Mouse (Mus musculus) ovary, adult 18-20 months (tissue): ENCODE measurements around the gene Bcl11a.

Experiments used
- DNase-seq: peaks from one replicate; pipeline ENCODE4 v3.0.0; 2022; ENCODE audit warnings: low spot score, mixed read lengths

The Bcl11a gene

DNA sequence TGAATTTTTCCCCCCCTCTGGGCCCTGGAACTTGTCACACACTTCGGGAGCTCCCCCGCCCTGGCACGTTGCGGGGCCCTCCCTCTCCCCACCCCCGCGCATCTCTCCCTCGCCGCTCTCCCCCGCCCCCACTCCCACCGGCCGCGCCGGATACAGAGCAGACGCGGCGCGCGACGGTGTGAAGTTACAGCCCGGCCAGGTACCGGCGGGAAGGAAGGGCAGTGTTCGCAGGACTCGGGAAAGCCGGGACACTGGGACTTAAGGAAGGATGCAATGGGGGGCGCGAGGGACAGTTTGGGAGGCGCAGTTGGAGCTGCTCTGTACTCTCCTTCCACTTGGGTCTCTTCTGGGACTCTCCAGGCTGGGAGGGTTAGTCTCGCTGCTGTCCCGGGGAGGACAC, 2.7 kb downstream of the Bcl11a start:
- DNase-seq, result no peak

DNA sequence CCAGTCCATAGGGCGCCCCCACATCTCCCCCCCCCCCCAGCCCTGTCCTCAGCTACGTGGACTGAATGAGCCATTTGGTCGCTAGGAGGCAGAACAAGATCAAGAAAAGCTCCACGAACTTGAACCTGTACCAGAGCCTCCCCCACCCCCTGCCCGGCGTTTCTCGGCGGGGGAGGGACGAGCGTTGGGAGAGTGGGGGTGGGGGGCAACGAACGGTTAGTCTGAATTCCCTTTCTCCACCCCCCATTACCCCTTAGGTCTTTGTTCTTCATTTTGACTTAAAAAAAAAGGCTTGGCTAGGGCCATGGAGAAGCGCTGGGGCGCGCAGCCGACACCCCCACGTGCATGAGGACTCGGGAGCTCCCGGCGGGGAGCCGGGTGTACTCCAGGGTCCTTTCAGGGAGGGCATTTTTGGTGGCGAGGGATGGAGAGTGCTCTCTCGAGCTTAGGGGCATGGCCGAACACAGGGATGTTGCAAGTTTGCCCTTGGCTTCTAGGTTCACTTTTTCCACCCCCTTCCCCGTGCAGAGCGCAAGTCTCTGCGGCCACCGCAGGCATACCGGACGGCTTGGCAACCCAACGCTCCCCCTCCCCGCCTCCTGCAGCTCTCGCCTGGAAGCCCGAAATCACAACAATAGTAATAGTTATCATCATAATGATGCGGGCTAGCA, 3.3 kb downstream of the Bcl11a start:
- DNase-seq, result peak; percentile 38

DNA sequence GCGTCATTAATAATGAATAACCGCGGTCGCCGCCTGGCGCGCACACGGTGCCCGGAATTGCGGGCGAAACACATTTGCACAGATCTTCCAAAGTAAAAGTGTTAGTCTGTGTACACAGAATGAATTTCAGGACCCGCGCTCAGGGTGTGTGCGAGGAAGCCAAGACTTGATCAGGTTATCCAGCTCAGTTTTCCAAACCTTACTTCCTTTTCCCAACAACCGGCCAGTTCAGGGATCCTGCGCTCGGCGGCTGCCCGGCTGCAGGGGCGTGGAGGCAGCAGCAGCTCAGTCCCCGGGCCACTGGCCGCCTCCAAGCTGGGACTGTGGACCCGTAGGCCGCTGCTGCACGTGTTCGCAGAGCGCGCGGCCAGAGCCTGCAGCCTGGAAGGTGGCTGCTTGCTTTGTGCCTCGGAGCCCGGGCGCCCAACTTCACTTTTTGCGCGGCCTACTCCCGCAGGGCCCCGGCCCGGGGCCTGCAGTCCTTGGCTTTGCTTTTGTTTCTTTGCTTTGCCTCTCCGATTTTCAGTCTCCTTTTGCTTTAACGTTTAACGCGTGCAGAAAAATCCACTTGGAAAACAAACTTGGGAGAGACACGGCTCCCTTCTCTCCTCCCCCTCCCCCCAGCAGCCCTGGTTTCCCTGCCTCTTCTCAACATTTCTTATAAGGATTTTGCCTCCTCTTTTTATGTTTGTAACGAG, 4.0 kb downstream of the Bcl11a start:
- no peak for DNase-seq

DNA sequence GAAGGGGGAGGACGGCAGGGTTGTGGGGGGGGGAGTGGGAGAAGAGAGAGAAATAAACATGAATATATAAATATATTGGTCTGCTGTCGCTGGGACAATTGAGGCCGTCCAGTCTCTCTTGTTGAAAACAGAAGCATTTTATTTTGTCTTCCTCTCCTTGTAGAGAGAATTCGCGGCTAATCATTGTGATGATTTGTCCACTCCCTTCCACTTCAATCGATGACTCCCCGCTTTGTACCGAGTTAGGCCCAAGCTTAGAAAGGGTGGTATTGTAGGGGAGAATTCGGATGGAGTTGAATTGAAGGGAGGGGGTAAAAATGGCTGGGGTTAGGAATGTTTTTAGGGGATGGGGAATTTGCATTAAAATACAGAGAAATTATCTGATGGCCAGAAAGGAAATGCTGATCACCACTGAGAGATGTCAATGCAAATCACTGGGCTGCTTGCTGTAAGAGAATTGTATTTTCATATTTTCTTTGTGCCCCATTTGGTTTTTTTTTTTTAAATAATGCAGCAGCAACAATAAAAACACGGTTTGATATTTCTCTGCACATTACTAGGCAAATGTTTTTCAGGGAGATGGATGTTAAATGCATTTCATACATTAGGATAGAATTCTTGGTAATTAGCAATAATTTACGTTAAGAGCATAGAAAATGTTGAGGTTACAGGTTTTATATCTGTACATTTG, 4.7 kb downstream of the Bcl11a start:
- DNase-seq, result no peak

DNA sequence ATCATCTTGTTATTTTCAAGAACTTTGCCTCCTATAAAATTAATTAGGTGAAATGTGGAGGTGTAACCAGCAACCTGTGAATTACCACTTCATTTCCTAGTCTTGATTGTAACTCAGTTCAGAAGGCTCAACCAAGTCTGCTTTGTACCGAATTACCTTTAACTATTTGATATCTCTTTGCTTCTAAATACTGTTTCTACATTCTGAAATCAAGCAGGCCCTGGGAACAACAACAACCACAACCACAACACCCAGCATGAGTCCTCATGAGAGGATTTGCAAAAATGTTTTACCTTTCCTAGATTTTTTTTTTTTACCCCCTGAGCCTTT, 5.2 kb downstream of the Bcl11a start:
- DNase-seq, result no peak

DNA sequence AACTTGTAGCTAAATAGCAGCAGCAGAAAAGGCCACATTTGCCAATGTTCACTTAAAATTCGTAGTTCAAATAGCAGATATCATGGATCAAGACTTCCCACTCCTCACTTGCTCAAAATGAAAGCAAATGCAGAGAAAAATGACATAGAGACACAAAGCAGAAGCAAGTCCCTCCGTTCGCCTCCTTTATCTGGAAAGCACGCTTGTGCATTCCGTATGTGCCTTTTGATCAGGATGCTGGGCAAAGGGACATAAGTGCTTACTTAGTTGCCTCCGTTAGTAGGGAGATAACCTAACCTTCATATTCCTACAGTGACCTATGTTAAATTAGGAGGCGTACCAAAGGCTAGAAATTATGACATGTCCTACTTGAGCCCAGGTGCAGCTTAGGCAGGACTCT, 5.6 kb downstream of the Bcl11a start:
- DNase-seq, result no peak

DNA sequence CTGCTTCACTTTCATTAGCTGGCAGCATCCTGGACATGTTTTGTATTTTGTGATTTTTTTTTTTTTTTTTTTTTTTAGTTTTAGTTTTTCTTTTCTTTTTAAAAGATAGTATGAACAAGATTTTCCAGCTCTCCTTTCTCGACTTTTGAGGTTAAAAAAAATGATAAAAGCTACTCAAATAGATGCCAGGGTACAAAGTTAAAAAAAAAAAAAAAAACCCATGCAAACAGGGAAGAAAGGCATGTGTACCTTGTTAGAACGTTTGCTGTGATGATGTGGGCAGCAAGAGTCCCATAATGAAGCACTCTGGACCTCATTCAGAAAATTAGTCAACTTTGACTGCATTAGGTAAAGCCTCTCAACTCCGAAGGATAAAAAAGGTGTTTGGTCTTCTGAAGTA, 6.2 kb downstream of the Bcl11a start:
- no peak for DNase-seq

DNA sequence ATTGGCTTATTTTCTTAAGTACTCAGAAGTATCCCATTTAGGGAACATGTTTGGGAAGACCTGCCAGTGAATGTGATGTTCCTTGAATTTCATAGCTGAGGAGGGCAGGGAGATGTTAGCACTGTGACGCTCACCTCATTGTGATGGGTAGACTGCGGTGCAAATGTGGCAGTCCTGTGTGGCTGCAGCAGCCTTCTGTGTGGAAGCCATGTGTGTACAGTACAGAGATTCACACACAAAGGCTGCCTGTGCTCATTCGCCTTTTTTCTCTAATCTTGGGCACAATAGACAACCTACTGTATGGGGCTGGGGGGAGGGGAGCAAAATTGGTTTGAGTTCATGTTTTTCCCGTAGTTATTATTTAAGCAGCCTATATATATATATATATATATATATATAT, 6.7 kb downstream of the Bcl11a start:
- DNase-seq, result no peak

DNA sequence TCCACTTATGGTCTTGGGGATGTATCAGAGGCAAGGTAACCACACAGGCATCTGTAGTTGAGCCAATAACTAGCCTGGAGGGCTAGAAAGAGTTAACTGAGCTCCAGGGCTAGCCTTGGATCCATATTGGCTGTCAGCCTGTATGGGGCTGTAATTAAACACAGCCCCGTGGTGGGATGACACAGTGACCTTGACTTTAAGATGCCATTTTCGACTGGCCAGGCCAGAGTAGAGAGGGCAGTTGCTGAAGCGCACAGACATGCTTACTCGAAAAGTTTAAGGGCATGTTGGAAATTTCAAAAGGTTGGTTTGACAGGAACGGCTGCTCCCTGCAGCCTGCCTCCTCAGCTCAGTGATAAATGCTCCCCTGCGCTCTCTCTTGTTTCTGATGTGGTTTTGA, 8.1 kb downstream of the Bcl11a start:
- DNase-seq, result no peak

DNA sequence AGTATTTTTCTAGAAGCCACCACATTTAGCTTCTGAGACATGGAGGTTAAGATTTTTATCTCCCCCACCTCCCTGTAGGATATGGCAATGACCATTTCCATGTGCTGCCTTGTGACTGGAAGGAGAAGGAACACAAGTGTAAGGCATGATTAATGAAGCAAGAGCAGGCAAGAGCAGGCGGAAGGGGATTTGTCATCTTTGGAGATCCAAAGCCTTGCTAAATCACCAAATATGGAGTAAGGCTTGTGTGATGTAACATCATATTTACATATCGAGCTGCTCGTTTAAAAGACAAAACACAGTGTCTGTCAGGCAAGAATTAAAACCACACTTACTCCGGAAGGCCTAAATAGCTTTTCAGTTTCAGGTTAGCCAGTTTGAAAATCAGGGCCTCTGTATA, 9.2 kb downstream of the Bcl11a start:
- no peak for DNase-seq

DNA sequence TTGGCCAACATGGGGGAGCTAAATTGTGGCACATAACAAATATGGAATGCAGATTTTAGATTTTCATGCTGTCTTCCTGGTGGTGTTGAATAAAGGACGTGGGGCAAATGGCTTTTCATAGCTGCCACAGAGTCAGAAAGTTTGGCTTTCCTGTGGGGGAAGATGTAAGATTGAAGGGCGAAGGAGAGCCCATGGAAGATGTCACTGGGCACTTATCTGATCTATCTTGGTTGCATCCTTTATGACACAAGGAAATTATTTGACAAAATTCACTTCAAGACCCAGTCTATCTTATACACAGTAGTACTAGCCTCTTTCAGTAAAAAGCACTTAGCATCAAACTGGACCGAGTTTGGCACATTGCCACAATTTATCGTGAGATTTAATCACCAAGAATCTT, 12.6 kb downstream of the Bcl11a start:
- no peak for DNase-seq

DNA sequence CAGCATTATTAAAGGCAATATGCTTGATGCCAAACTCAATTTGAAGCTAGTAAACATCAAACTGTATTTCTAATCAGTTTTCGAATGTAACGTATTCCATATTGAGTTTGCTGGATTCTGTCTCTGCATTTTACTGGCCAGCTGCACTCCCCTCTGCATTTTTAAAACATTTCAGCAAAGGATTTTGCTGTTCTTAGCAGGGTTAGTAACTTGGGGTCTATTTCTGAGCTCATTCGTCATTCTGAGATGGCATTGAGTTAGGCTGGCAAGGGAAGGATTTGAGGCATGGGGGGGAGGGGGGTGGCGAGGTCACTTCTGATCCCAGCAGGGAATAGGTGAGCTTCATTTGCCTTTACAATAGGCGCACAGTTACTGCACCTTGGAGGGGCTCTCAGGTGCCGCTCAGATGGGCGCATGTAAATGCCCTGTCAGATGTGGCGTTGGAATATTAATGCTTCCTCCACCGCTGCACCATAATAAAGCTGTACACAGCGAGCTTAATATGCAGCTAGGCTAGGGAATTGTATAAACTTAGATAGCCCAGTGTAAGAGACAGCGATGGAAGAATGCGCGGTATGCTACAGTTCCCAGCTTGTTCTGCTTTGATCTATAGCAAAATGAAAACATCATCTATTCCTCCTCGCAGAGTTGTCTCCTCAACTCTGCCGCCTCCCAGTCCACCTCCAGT, 13.7 kb downstream of the Bcl11a start:
- DNase-seq, result no peak

DNA sequence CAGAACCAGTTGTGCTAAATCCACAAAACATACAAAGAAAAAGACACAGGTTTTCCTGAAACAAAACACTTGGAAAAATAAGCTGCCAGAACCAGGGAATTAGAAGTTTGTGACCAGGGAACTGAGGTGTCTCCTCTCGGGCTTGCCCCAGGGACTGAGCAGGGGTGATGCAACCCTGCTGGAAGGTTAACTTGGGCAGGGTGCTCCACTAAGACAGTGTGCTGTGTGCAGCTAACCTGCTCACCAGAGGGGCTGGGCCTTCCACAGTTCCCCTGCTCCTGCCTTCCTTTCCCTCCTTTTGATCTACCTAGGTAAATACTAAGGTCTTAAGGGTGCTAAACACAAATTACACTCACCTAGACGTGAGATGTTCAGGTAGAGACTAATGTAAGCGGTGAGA, 14.8 kb downstream of the Bcl11a start:
- no peak for DNase-seq

DNA sequence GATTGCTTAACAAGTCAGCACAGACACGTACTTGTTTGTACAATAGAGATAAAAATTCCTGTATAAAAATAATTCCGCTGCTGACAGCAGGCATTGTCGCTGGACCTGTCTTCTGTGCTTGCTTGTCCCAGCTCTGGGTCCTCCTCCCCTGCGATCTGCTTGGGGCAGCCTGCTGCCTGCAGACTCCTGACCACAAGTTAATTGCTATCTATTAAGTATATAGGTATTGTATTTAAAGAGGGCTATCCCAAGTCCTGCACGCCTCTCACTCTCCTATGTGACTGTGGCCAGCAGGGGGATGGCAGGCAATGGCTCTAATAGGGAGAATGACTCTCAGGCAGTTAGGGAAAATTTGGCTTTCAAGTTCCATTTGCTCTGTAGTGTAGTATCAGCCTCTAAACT, 16.2 kb downstream of the Bcl11a start:
- DNase-seq, result no peak

DNA sequence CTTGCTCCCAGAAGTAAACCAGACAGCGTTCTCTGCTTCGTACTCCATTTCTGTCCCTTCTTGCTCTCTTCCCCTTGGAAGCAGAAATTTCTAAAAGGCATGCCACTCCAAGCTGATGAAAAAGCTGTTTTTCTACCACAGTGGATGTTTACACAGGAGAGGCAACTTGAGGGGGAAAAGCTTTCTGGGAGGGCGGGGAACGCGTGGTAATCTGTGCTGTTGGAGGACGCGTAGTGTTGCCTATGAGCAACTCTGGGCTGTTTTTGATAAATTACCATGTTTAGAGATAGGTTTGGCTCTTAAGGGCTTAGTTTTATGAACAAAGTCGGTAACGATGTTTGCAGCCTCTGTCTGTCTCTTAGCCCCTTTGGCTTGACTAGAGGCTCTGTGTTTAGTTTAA, 17.4 kb downstream of the Bcl11a start:
- DNase-seq, result no peak

DNA sequence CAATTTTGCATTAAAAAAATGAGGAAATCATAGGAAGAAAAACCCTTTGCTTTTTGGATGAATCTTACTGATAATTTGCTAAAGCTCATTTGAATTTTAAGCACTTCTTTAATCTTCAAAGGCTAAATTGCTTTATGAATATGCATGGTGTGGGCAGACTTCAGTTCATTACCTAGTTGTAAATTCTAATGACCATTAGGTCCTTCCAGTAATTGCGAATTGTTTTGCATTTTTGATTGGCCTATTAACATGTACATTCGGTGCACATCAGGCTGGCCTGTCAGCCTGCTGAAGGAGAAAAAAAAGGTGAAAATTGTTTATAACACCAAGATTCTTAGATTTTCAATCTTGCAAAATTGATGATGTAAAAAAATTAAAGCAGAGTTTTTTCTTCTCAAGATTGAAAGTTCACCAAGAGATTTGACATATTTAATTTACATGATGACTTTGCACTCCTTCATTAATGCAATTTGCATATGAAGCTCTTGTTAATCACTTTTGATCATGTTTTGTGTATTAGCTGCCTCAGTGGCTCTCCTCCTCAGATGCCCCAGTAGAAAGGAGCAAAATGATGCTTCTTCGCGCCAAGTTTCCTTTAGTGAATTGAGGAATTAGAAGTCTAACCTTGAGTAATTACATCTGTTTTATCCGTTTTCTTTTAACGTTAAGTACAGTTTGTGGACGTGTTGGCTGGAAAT, 17.9 kb downstream of the Bcl11a start:
- DNase-seq, result no peak

DNA sequence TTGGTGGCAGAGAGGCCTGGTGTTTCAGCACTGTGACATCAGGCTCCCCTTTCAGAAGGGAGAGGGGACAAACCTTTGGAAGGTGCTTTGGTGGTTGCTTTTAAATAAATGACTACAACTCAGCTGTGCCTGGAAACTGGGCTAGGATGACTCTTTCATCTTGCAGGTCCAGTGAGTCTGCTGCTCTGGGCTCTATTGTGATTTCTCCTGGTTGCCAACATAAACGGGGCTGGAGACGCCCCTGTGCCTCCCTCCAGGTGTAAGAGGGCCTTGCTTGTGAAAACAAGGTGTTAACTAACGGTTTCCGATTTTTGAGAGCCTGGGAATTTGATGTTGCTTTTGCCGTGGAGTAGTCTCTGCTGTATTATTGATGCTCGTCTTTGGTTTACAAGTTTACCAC, 18.6 kb downstream of the Bcl11a start:
- no peak for DNase-seq

DNA sequence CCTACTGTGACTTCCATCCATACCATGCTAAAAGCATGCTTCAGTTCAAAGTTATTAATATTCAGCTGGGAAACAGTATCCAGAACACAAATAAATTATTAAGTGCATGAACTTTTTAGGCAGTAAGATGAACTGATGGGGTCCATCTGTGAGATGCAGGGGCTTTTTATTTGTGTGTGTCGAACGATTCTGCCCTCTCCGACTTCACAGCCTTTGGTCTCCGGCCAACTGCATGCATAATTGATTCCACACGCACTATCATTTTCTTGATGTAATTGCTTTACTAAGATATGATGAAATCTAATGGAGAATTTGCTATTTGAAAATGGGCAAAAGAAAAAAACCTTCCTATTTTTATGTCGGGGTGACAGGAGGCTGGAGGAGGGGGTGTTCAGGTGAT, 19.2 kb downstream of the Bcl11a start:
- no peak for DNase-seq

DNA sequence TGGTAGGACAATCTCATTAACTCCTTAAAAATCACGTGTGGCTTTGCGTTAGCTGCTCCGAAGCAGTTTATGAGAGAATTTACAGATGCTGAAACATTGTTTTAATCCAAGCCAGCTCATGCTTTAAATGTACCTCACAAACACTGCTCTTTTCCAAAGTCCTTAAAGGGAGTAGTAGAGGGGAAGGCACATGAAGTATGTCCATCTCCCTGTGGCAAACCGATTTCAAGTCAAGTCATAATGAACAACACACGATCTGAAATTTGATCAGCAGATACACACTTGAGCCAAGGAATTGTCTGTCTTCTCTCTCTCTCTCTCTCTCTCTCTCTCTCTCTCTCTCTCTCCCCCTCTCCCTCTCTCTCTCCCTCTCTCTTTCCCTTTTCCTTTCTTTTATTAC, 20.2 kb downstream of the Bcl11a start:
- no peak for DNase-seq

DNA sequence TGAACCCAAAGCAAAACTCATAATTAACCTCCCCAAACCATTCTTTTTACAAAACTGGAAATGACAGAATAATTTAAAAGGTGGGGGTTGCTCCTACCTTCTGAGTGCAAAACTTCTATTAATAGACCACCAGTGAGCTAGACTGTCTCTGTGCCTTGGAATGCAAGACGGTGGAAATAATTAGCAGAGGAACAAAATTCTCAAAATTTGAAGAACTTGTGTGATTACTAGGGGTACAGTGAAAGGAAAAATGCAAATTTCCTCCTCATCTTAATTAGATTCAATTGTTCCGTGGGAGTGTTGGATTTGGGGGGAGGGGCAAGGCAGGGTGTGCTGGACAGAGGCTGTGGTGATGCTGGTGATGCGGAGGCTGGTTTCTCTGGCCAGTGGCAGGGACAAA, 20.8 kb downstream of the Bcl11a start:
- DNase-seq, result no peak

DNA sequence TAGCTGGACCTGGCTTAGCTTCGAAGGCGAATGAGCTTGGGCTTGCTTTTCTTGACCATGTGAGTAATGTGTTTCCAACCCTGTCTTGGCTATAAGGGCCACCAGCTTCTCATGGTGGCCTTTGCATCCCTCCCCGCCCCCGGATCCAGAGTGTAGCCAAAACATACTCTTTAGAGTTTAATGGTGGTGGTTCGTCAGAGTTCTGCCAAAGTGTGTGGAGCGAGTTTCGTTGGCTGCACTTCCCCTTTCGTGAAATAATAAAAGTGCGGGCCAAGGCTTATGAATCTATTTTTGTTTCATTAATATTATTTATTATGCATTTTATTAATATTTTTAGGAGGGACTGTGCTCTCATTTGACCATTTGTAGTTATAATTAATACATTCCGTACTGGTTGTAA, 21.4 kb downstream of the Bcl11a start:
- DNase-seq, result no peak

DNA sequence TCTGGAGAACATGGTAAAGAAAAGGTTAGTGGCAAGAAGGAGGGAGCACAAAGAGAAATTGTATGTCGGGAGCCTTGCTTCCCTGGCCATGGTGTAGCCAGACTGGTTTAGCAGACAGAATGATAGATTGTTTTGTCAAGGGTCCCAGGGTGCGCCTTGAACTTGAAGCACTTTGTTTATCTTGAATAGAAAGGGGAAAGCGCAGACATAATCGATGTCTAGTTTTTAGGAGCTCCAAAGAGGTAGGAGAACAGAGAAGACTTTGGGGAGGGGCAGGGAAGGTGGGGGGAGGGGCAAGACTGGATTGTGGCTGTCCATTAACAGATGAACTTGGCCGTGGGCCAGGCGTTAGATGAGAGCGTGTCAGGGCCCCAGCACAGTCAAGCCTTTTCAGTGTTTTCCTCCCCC, 22.0 kb downstream of the Bcl11a start:
- no peak for DNase-seq
